Mouse (Mus musculus): ENCODE results near the gene Elp1.

Elp1 gene

GRCm38 (mm10) chr4:56801907-56802668, at the start of gene Elp1, which contains the start of gene Fam206a:
Gene Elp1 (minus strand): TSS chr4:56802331.
Gene Fam206a (plus strand): TSS chr4:56802345.
- peak; percentile 58 for DNase-seq (ENCODE audit: extremely low spot score, low read depth, low spot score)

- DNase-seq (ENCODE audit: extremely low spot score, low read depth, low spot score) = no peak
Measured at GRCm38 (mm10) chr4:56850724-56851123, 48.6 kb upstream of the Elp1 start.

- DNase-seq (ENCODE audit: extremely low spot score, low read depth, low spot score) = no peak
Measured at GRCm38 (mm10) chr4:56848044-56848443, 45.9 kb upstream of the Elp1 start.

- no peak for DNase-seq (ENCODE audit: extremely low spot score, low read depth, low spot score)
Measured at GRCm38 (mm10) chr4:56847400-56847799, 45.3 kb upstream of the Elp1 start.

GRCm38 (mm10) chr4:56845896-56846533, 43.9 kb upstream of the Elp1 start:
- DNase-seq (ENCODE audit: extremely low spot score, low read depth, low spot score) = no peak

- DNase-seq (ENCODE audit: extremely low spot score, low read depth, low spot score) = no peak
Measured at GRCm38 (mm10) chr4:56844911-56845310, 42.8 kb upstream of the Elp1 start.

- no peak for DNase-seq (ENCODE audit: extremely low spot score, low read depth, low spot score)
Measured at GRCm38 (mm10) chr4:56843963-56844362, 41.8 kb upstream of the Elp1 start.

GRCm38 (mm10) chr4:56842501-56842900, 40.4 kb upstream of the Elp1 start:
- DNase-seq (ENCODE audit: extremely low spot score, low read depth, low spot score) = no peak

GRCm38 (mm10) chr4:56840297-56840696, 38.2 kb upstream of the Elp1 start:
- DNase-seq (ENCODE audit: extremely low spot score, low read depth, low spot score) = no peak

GRCm38 (mm10) chr4:56837661-56838060, 35.5 kb upstream of the Elp1 start:
- no peak for DNase-seq (ENCODE audit: extremely low spot score, low read depth, low spot score)

GRCm38 (mm10) chr4:56831998-56832397, 29.9 kb upstream of the Elp1 start:
- no peak for DNase-seq (ENCODE audit: extremely low spot score, low read depth, low spot score)

- DNase-seq (ENCODE audit: extremely low spot score, low read depth, low spot score) = no peak
Measured at GRCm38 (mm10) chr4:56831013-56831609, 29.0 kb upstream of the Elp1 start.

- DNase-seq (ENCODE audit: extremely low spot score, low read depth, low spot score) = no peak
Measured at GRCm38 (mm10) chr4:56829511-56829921, 27.4 kb upstream of the Elp1 start.

- no peak for DNase-seq (ENCODE audit: extremely low spot score, low read depth, low spot score)
Measured at GRCm38 (mm10) chr4:56828932-56829331, 26.8 kb upstream of the Elp1 start.

GRCm38 (mm10) chr4:56824231-56824630, 22.1 kb upstream of the Elp1 start:
- no peak for DNase-seq (ENCODE audit: extremely low spot score, low read depth, low spot score)

GRCm38 (mm10) chr4:56820017-56820550, 18.0 kb upstream of the Elp1 start:
- DNase-seq (ENCODE audit: extremely low spot score, low read depth, low spot score) = no peak

GRCm38 (mm10) chr4:56815131-56815530, 13.0 kb upstream of the Elp1 start:
- peak; percentile 10 for DNase-seq (ENCODE audit: extremely low spot score, low read depth, low spot score)

GRCm38 (mm10) chr4:56812096-56812495, 10.0 kb upstream of the Elp1 start:
- no peak for DNase-seq (ENCODE audit: extremely low spot score, low read depth, low spot score)

GRCm38 (mm10) chr4:56811642-56812041, 9.5 kb upstream of the Elp1 start:
- DNase-seq (ENCODE audit: extremely low spot score, low read depth, low spot score) = no peak

GRCm38 (mm10) chr4:56809050-56809449, 6.9 kb upstream of the Elp1 start:
- DNase-seq (ENCODE audit: extremely low spot score, low read depth, low spot score) = no peak

- DNase-seq (ENCODE audit: extremely low spot score, low read depth, low spot score) = no peak
Measured at GRCm38 (mm10) chr4:56802669-56803150, 579 bp upstream of the Elp1 start.

- DNase-seq (ENCODE audit: extremely low spot score, low read depth, low spot score) = no peak
Measured at GRCm38 (mm10) chr4:56791373-56791772, 10.8 kb downstream of the Elp1 start.
